Mouse (Mus musculus): ENCODE data around the gene Foxp4. TPM values are rescaled to one million over a fixed set of nuclear protein-coding genes. Genes with fewer than 3 reads are reported as not detected.

The Foxp4 gene
- total RNA-seq, 4 experiments from 2014 or later, result 21.5 to 39.2 (median 31.0) TPM

Other genes with a start within 250 kb of the Foxp4 start
- 100 to 1,000 TPM; 166 to 270 (median 207) TPM for gene Tomm6, start 236.3 kb downstream of the Foxp4 start, total RNA-seq (2022)
- gene Frs3, start 235.6 kb downstream of the Foxp4 start, total RNA-seq (2022), result 10 to 100 TPM in 1 of 4 experiments, 1 to 10 TPM in 3; 3.9 to 10.5 (median 8.6) TPM
- gene Gm21981, start 230.2 kb downstream of the Foxp4 start, total RNA-seq (2022), result 1 to 10 TPM in 3 of 4 experiments, under 1 TPM in 1; 0.67 to 2.2 (median 1.8) TPM
- gene Prickle4, start 229.9 kb downstream of the Foxp4 start, total RNA-seq (2022), result 1 to 10 TPM; 2.4 to 4.5 (median 3.1) TPM
- not detected for gene Pgc, start 197.8 kb downstream of the Foxp4 start, total RNA-seq (2022)
- gene Tfeb, start 187.6 kb downstream of the Foxp4 start, total RNA-seq (2022), result 10 to 100 TPM; 17.3 to 32.1 (median 24.2) TPM
- gene Mdfi, start 90.0 kb downstream of the Foxp4 start, total RNA-seq (2022), result 1 to 10 TPM; 1.2 to 3.3 (median 1.6) TPM
- gene 1700122O11Rik, start 113.6 kb upstream of the Foxp4 start, total RNA-seq (2022), result under 1 TPM in 1 of 4 experiments, not detected in 3; 0.49 TPM
- not detected for gene 1700067P10Rik, start 164.7 kb upstream of the Foxp4 start, total RNA-seq (2022)
- gene 9830107B12Rik, start 221.6 kb upstream of the Foxp4 start, total RNA-seq (2022), result under 1 TPM in 1 of 4 experiments, not detected in 3; 0.22 TPM
- gene A530064D06Rik, start 242.6 kb upstream of the Foxp4 start, total RNA-seq (2022), result under 1 TPM in 1 of 4 experiments, not detected in 3; 0.34 TPM

Measured in adrenal gland, adult 8-10 months (tissue).